Mouse (Mus musculus): ENCODE measurements around the gene Endou. TPM values are rescaled to one million over a fixed set of nuclear protein-coding genes. Genes with fewer than 3 reads are reported as not detected.
A peak's percentile ranks its signal among the peaks of the same experiment; 100 is the strongest.

The Endou gene
- total and polyA plus RNA-seq, 2 experiments from 2014 or later, result 0.10 to 0.44 TPM

- Histone ChIP-seq H3K4me1 (ENCODE audit: insufficient read depth, low read length) (no peaks in the 10 kb centered on the region), H3K27me3 (ENCODE audit: insufficient read depth, low read length) (no peaks in the 10 kb centered on the region), H3K27ac (peak overlapping the region; percentile 16; the same call in 1 of the 2 replicates), H3K9ac (replicated peaks; ENCODE audit: low read length) (no peak overlapping the region), H3K9me3 (ENCODE audit: low read length) (no peaks in the 10 kb centered on the region), H3K36me3 (ENCODE audit: insufficient read depth, low read length) (peaks cover 60% of the 10 kb centered on the region), H3K4me3 (ENCODE audit: low read length) (no peak overlapping the region), H3K4me2 (ENCODE audit: low read depth, low read length) (no peak overlapping the region)
- peak; percentile 45; the same call in 1 of the 2 replicates for ATAC-seq
- peak; percentile 33 for DNase-seq (ENCODE audit: low spot score)
- no peak for TF ChIP-seq CTCF (IDR thresholded peaks at IDR 0.05; ENCODE audit: low read depth)
- WGBS, result 55% methylated on average over 18 of the region's 18 CpGs
Measured at GRCm38 (mm10) chr15:97679991-97680681, 51.0 kb downstream of the Endou start.

- no peak for ATAC-seq
- no peak for DNase-seq (ENCODE audit: low spot score)
- Histone ChIP-seq H3K27ac (no peak overlapping the region), H3K9ac (replicated peaks; ENCODE audit: low read length) (no peak overlapping the region), H3K4me3 (ENCODE audit: low read length) (no peak overlapping the region), H3K4me2 (ENCODE audit: low read depth, low read length) (no peak overlapping the region), H3K36me3 (ENCODE audit: insufficient read depth, low read length) (peaks cover 47% of the 10 kb centered on the region), H3K9me3 (ENCODE audit: low read length) (no peaks in the 10 kb centered on the region), H3K27me3 (ENCODE audit: insufficient read depth, low read length) (no peaks in the 10 kb centered on the region), H3K4me1 (ENCODE audit: insufficient read depth, low read length) (peaks cover 6% of the 10 kb centered on the region)
- WGBS, result 98% methylated on average over 3 of the region's 3 CpGs
- no peak for TF ChIP-seq CTCF (IDR thresholded peaks at IDR 0.05; ENCODE audit: low read depth)
Measured at GRCm38 (mm10) chr15:97677341-97677740, 53.8 kb downstream of the Endou start.

GRCm38 (mm10) chr15:97675927-97676326 lies 55.2 kb downstream of the Endou start:
- 86% methylated on average over 13 of the region's 13 CpGs for WGBS
- H3K9me3 ChIP-seq (ENCODE audit: low read length), result no peaks in the 10 kb centered on the region
- DNase-seq (ENCODE audit: low spot score) (no peak), ATAC-seq (no peak)
- peaks cover 38% of the 10 kb centered on the region for H3K36me3 ChIP-seq (ENCODE audit: insufficient read depth, low read length)
- H3K4me1 ChIP-seq (ENCODE audit: insufficient read depth, low read length), result peaks cover 18% of the 10 kb centered on the region
- no peak for TF ChIP-seq CTCF (IDR thresholded peaks at IDR 0.05; ENCODE audit: low read depth)
- no peak overlapping the region for H3K4me2 ChIP-seq (ENCODE audit: low read depth, low read length)
- no peak overlapping the region for H3K9ac ChIP-seq (replicated peaks; ENCODE audit: low read length)
- no peak overlapping the region for H3K4me3 ChIP-seq (ENCODE audit: low read length)
- no peaks in the 10 kb centered on the region for H3K27me3 ChIP-seq (ENCODE audit: insufficient read depth, low read length)
- no peak overlapping the region for H3K27ac ChIP-seq

- Histone ChIP-seq H3K9ac (replicated peaks; ENCODE audit: low read length) (no peak overlapping the region), H3K27ac (no peak overlapping the region), H3K36me3 (ENCODE audit: insufficient read depth, low read length) (peaks cover 36% of the 10 kb centered on the region), H3K4me3 (ENCODE audit: low read length) (no peak overlapping the region), H3K4me1 (ENCODE audit: insufficient read depth, low read length) (peaks cover 18% of the 10 kb centered on the region), H3K9me3 (ENCODE audit: low read length) (no peaks in the 10 kb centered on the region), H3K4me2 (ENCODE audit: low read depth, low read length) (no peak overlapping the region), H3K27me3 (ENCODE audit: insufficient read depth, low read length) (no peaks in the 10 kb centered on the region)
- TF ChIP-seq CTCF (IDR thresholded peaks at IDR 0.05; ENCODE audit: low read depth), result no peak
- DNase-seq (ENCODE audit: low spot score), result no peak
- WGBS, result 94% methylated on average over 4 of the region's 4 CpGs
- no peak for ATAC-seq
Measured at GRCm38 (mm10) chr15:97674423-97674822, 56.7 kb downstream of the Endou start.

- 85% methylated on average over 7 of the region's 7 CpGs for WGBS
- DNase-seq (ENCODE audit: low spot score), result peak; percentile 34
Measured at GRCm38 (mm10) chr15:97673256-97674000, 57.7 kb downstream of the Endou start.

GRCm38 (mm10) chr15:97672211-97672765 lies 58.9 kb downstream of the Endou start:
- WGBS, result 19% methylated on average over 9 of the region's 9 CpGs
- H3K4me3 ChIP-seq (ENCODE audit: low read length), result no peak overlapping the region
- DNase-seq (ENCODE audit: low spot score) (peak; percentile 94), ATAC-seq (peak; percentile 95)
- peaks cover 18% of the 10 kb centered on the region for H3K4me1 ChIP-seq (ENCODE audit: insufficient read depth, low read length)
- 0 out of 2 replicates have a peak overlapping the region, but pooled peaks have one; percentile 15 for H3K9ac ChIP-seq (replicated peaks; ENCODE audit: low read length)
- H3K9me3 ChIP-seq (ENCODE audit: low read length), result no peaks in the 10 kb centered on the region
- H3K27ac ChIP-seq, result peak overlapping the region; percentile 91
- TF ChIP-seq CTCF (IDR thresholded peaks at IDR 0.05; ENCODE audit: low read depth), result no peak
- H3K4me2 ChIP-seq (ENCODE audit: low read depth, low read length), result 0 out of 2 replicates have a peak overlapping the region, but pooled peaks have one; percentile 8
- H3K27me3 ChIP-seq (ENCODE audit: insufficient read depth, low read length), result no peaks in the 10 kb centered on the region
- peaks cover 22% of the 10 kb centered on the region; the same call in 1 of the 2 replicates for H3K36me3 ChIP-seq (ENCODE audit: insufficient read depth, low read length)

More at GRCm38 (mm10) chr15:97673256-97674000, 57.7 kb downstream of the Endou start:
- Histone ChIP-seq H3K9ac (replicated peaks; ENCODE audit: low read length) (no peak overlapping the region), H3K9me3 (ENCODE audit: low read length) (no peaks in the 10 kb centered on the region), H3K27ac (peak overlapping the region; percentile 91; the same call in 1 of the 2 replicates), H3K27me3 (ENCODE audit: insufficient read depth, low read length) (no peaks in the 10 kb centered on the region), H3K4me3 (ENCODE audit: low read length) (no peak overlapping the region), H3K36me3 (ENCODE audit: insufficient read depth, low read length) (peaks cover 33% of the 10 kb centered on the region), H3K4me1 (ENCODE audit: insufficient read depth, low read length) (peaks cover 18% of the 10 kb centered on the region), H3K4me2 (ENCODE audit: low read depth, low read length) (no peak overlapping the region)
- no peak for TF ChIP-seq CTCF (IDR thresholded peaks at IDR 0.05; ENCODE audit: low read depth)
- no peak for ATAC-seq

Measured in hindbrain, postnatal 0 days (tissue).